9 mouse cellular contexts compared by ENCODE assay signal in the genomic region with DNA sequence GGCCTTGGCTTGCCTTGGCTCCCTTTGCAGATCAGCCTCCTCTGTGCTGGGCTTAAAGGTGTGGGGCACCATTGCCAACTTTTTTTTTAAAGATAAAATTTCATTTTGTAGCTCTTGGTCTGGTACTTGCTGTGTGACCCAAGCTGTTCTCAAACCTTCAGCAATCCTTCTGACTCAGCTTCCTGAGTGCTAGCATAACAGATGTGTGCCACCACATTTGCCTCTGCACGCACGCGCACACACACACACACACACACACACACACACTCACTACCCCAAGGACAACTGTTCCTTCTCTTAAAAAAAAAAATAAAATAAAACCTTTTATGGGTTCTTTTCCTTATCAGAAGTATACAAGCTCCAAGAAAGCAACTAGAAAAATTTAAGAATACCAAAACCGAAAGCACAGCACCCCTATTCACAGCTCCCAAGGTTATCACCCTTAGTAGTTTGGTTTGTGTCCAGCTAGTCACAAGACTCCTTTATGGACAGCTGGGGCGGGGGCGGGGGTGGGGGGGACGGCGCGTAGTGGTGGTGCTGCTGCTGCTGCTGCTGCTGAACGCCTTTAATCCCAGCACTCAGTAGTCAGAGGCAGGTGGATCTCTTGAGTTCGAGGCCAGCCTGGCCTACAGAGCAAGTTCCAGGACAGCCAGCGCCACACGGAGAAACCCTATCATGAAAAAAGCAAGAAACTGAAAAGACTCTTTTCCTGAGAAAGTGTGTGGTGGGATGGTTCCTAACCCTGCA.
DNase-seq lines count a peak whose midpoint lies in the region; ATAC-seq and TF ChIP-seq lines count a peak whose summit lies in the region.
"Had no signal": no experiment of that assay in that cellular context is flagged by ENCODE, and none has a peak within 500 bp of the region (broad histone marks: within the 10 kb centered on the region; RNA-seq: fewer than 3 reads in every experiment).

No protein-coding gene starts in this region.

- TF ChIP-seq CTCF in G1E (IDR thresholded peaks at IDR 0.05; ENCODE audit: low read depth, low read length): no peak
- TF ChIP-seq CTCF in cerebellum, adult 2 months (IDR thresholded peaks at IDR 0.05; ENCODE audit: borderline replicate concordance, insufficient read depth, low read depth, low read length): no peak

- peaks cover 23% of the 10 kb centered on the region for H3K36me3 ChIP-seq in hindbrain, embryonic 10.5 days
- H3K36me3 ChIP-seq in hindbrain, embryonic 13.5 days: peaks cover 19% of the 10 kb centered on the region
- peaks cover 70% of the 10 kb centered on the region for H3K36me3 ChIP-seq in G1E (replicated peaks)
- H3K36me3 ChIP-seq in limb, embryonic 12.5 days: peaks cover 21% of the 10 kb centered on the region; the same call in 1 of the 2 replicates
- peaks cover 19% of the 10 kb centered on the region for H3K36me3 ChIP-seq in hindbrain, embryonic 12.5 days

- no peak for ATAC-seq in hindbrain, embryonic 13.5 days (ENCODE audit: low FRiP score)
- peak; percentile 42; the same call in 1 of the 2 replicates for ATAC-seq in G1E (ENCODE audit: extremely low read depth, insufficient number of reproducible peaks, low FRiP score, poor library complexity, severe bottlenecking)
- no peak for ATAC-seq in limb, embryonic 12.5 days (ENCODE audit: insufficient number of reproducible peaks, insufficient read depth, low FRiP score, low TSS enrichment, low read depth)
- no peak for ATAC-seq in hindbrain, embryonic 12.5 days (ENCODE audit: low FRiP score)

- no peak for TF ChIP-seq POLR2A in cerebellum, adult 2 months (IDR thresholded peaks at IDR 0.05; ENCODE audit: borderline replicate concordance, insufficient read depth, low read length)

- no peaks in the 10 kb centered on the region for H3K27me3 ChIP-seq in hindbrain, embryonic 10.5 days (ENCODE audit: insufficient read depth, poor library complexity, severe bottlenecking)
- H3K27me3 ChIP-seq in hindbrain, embryonic 13.5 days: no peaks in the 10 kb centered on the region
- H3K27me3 ChIP-seq in G1E (ENCODE audit: insufficient read depth, low read length): no peaks in the 10 kb centered on the region
- H3K27me3 ChIP-seq in limb, embryonic 12.5 days: no peaks in the 10 kb centered on the region
- H3K27me3 ChIP-seq in cerebellum, adult 2 months (ENCODE audit: control insufficient read depth, insufficient read depth, low read length): no peaks in the 10 kb centered on the region
- H3K27me3 ChIP-seq in hindbrain, embryonic 12.5 days: no peaks in the 10 kb centered on the region

- no peaks in the 10 kb centered on the region for H3K9me3 ChIP-seq in hindbrain, embryonic 10.5 days
- no peaks in the 10 kb centered on the region for H3K9me3 ChIP-seq in hindbrain, embryonic 13.5 days
- no peaks in the 10 kb centered on the region for H3K9me3 ChIP-seq in G1E (replicated peaks)
- H3K9me3 ChIP-seq in limb, embryonic 12.5 days: no peaks in the 10 kb centered on the region
- no peaks in the 10 kb centered on the region for H3K9me3 ChIP-seq in hindbrain, embryonic 12.5 days (replicated peaks)

- no peak for DNase-seq in hindbrain, embryonic 10.5 days (ENCODE audit: low spot score)
- peak; percentile 74 for DNase-seq in 3134 (ENCODE audit: extremely low read depth, insufficient read length, low spot score)
- peak; percentile 27 for DNase-seq in G1E (ENCODE audit: low spot score)
- no peak for DNase-seq in gastrocnemius, postnatal 25 days
- no peak for DNase-seq in cerebellum, adult 2 months

- peak overlapping the region; percentile 54; the same call in 1 of the 2 replicates for H3K27ac ChIP-seq in hindbrain, embryonic 10.5 days
- no peak overlapping the region for H3K27ac ChIP-seq in hindbrain, embryonic 13.5 days
- peak overlapping the region; percentile 76 for H3K27ac ChIP-seq in limb, embryonic 12.5 days
- no peak overlapping the region for H3K27ac ChIP-seq in cerebellum, adult 2 months (ENCODE audit: insufficient read depth, low read length)
- H3K27ac ChIP-seq in hindbrain, embryonic 12.5 days: no peak overlapping the region
- H3K27ac ChIP-seq: liver, embryonic 14.5 days had no signal

- H3K4me1 ChIP-seq in hindbrain, embryonic 10.5 days (replicated peaks): peaks cover 27% of the 10 kb centered on the region
- peaks cover 15% of the 10 kb centered on the region for H3K4me1 ChIP-seq in hindbrain, embryonic 13.5 days (replicated peaks)
- H3K4me1 ChIP-seq in G1E (ENCODE audit: insufficient read depth, low read depth, low read length): peaks cover 41% of the 10 kb centered on the region
- peaks cover 27% of the 10 kb centered on the region for H3K4me1 ChIP-seq in limb, embryonic 12.5 days (replicated peaks)
- peaks cover 13% of the 10 kb centered on the region for H3K4me1 ChIP-seq in cerebellum, adult 2 months (ENCODE audit: control insufficient read depth, insufficient read depth, low read length)
- H3K4me1 ChIP-seq in hindbrain, embryonic 12.5 days: peaks cover 24% of the 10 kb centered on the region

- H3K9ac ChIP-seq in hindbrain, embryonic 13.5 days: no peak overlapping the region
- H3K9ac ChIP-seq in limb, embryonic 12.5 days (replicated peaks): no peak overlapping the region
- no peak overlapping the region for H3K9ac ChIP-seq in hindbrain, embryonic 12.5 days
- H3K9ac ChIP-seq: liver, embryonic 14.5 days had no signal

- H3K4me3 ChIP-seq in hindbrain, embryonic 10.5 days: no peak overlapping the region
- no peak overlapping the region for H3K4me3 ChIP-seq in hindbrain, embryonic 13.5 days
- no peak overlapping the region; the same call in 1 of the 2 replicates for H3K4me3 ChIP-seq in G1E (ENCODE audit: low read depth, low read length)
- H3K4me3 ChIP-seq in limb, embryonic 12.5 days (replicated peaks): no peak overlapping the region
- no peak overlapping the region for H3K4me3 ChIP-seq in cerebellum, adult 2 months (replicated peaks; ENCODE audit: insufficient read depth, low read depth, low read length)
- no peak overlapping the region for H3K4me3 ChIP-seq in hindbrain, embryonic 12.5 days

- 84% methylated on average over 13 of the region's 13 CpGs for WGBS in hindbrain, embryonic 10.5 days
- 75% methylated on average over 13 of the region's 13 CpGs for WGBS in hindbrain, embryonic 13.5 days
- WGBS in limb, embryonic 12.5 days: 79% methylated on average over 13 of the region's 13 CpGs
- 76% methylated on average over 13 of the region's 13 CpGs for WGBS in cerebellum, adult 2 months
- 83% methylated on average over 13 of the region's 13 CpGs for WGBS in hindbrain, embryonic 12.5 days

- no peak overlapping the region for H3K4me2 ChIP-seq in hindbrain, embryonic 13.5 days
- H3K4me2 ChIP-seq in limb, embryonic 12.5 days: no peak overlapping the region
- H3K4me2 ChIP-seq in hindbrain, embryonic 12.5 days (replicated peaks): no peak overlapping the region

Comparison
In these comparisons a context has a peak if more than half of its experiments do, and no peak if none do; other contexts are left out.
1. H3K27ac ChIP-seq: peak in hindbrain, embryonic 10.5 days (single experiment) and limb, embryonic 12.5 days (single experiment); none in hindbrain, embryonic 13.5 days (single experiment), cerebellum, adult 2 months (single experiment) and hindbrain, embryonic 12.5 days (single experiment).
2. DNase-seq: peak in 3134 (single experiment) and G1E (single experiment); none in hindbrain, embryonic 10.5 days (single experiment), gastrocnemius, postnatal 25 days (single experiment) and cerebellum, adult 2 months (0 of 2).